In genomic region chr4:135971805-135972555, GRCm38 (mm10) we compare ENCODE assay signal across 8 mouse cellular contexts. TPM values are rescaled to one million over a fixed set of nuclear protein-coding genes. Genes with fewer than 3 reads are reported as not detected.
DNase-seq lines count a peak whose midpoint lies in the region; ATAC-seq and TF ChIP-seq lines count a peak whose summit lies in the region.

No protein-coding gene starts in this region.

- peak; percentile 17; the same call in 1 of the 2 replicates for TF ChIP-seq CTCF in thymus, adult 2 months (IDR thresholded peaks at IDR 0.05; ENCODE audit: borderline replicate concordance, control insufficient read depth, extremely low read depth, insufficient read depth, low read length, poor library complexity)

- peak overlapping the region; percentile 83 for H3K4me3 ChIP-seq in thymus, adult 2 months (ENCODE audit: control insufficient read depth, insufficient read depth, low read length)
- peak overlapping the region; percentile 75 for H3K4me3 ChIP-seq in limb, embryonic 11.5 days (ENCODE audit: low read depth, low read length)

- no peak for TF ChIP-seq POLR2A in thymus, adult 2 months (IDR thresholded peaks at IDR 0.05; ENCODE audit: control insufficient read depth, extremely low read depth, insufficient read depth, low read length, poor library complexity)

- H3K27me3 ChIP-seq in thymus, adult 2 months (ENCODE audit: control insufficient read depth, insufficient read depth, low read length): no peaks in the 10 kb centered on the region
- H3K27me3 ChIP-seq in limb, embryonic 11.5 days (ENCODE audit: control insufficient read depth, insufficient read depth, low read length): no peaks in the 10 kb centered on the region

- ATAC-seq in limb, embryonic 11.5 days (ENCODE audit: insufficient number of reproducible peaks, low FRiP score, low TSS enrichment, low read depth): peak; percentile 65
- peak; percentile 21; the same call in 1 of the 2 replicates for ATAC-seq in neutrophil, adult 5-6 weeks (ENCODE audit: extremely low read depth, insufficient number of reproducible peaks, low FRiP score, poor library complexity, severe bottlenecking)

- 1% methylated on average over 35 of the region's 35 CpGs for WGBS in thymus, adult 2 months
- WGBS in limb, embryonic 11.5 days: under 1% methylated on average over 35 of the region's 35 CpGs

- no peaks in the 10 kb centered on the region for H3K9me3 ChIP-seq in limb, embryonic 11.5 days (ENCODE audit: control insufficient read depth, low read length)

- peaks cover 22% of the 10 kb centered on the region for H3K4me1 ChIP-seq in thymus, adult 2 months (replicated peaks; ENCODE audit: control insufficient read depth, insufficient read depth, low read length)
- H3K4me1 ChIP-seq in limb, embryonic 11.5 days (ENCODE audit: control insufficient read depth, insufficient read depth, low read length): peaks cover 8% of the 10 kb centered on the region

- H3K36me3 ChIP-seq in thymus, adult 2 months (ENCODE audit: control insufficient read depth, insufficient read depth, low read length): peaks cover 32% of the 10 kb centered on the region
- peaks cover 24% of the 10 kb centered on the region for H3K36me3 ChIP-seq in limb, embryonic 11.5 days (ENCODE audit: control insufficient read depth, insufficient read depth, low read length)

- H3K27ac ChIP-seq in thymus, adult 2 months (ENCODE audit: control insufficient read depth, insufficient read depth, low read length): peak overlapping the region; percentile 9; the same call in 1 of the 2 replicates
- no peak overlapping the region for H3K27ac ChIP-seq in limb, embryonic 11.5 days (replicated peaks; ENCODE audit: low read depth, low read length)

- peak overlapping the region; percentile 68 for H3K9ac ChIP-seq in limb, embryonic 11.5 days (ENCODE audit: low read length)

- peak overlapping the region; percentile 90 for H3K4me2 ChIP-seq in limb, embryonic 11.5 days (ENCODE audit: low read depth, severe bottlenecking)

- peak; percentile 56 for DNase-seq in cerebellum, adult 9-10 months
- no peak for DNase-seq in cerebellum, adult 11 months
- DNase-seq in thymus, adult 2 months: peak; percentile 46
- DNase-seq in thymus, adult 18-20 months: no peak
- DNase-seq in limb, embryonic 11.5 days (ENCODE audit: low spot score): no peak
- no peak for DNase-seq in right cerebral cortex, postnatal 10 days (ENCODE audit: low spot score in 2 of 2)
- DNase-seq in gastrocnemius, adult 18-20 months (ENCODE audit: low spot score): no peak

RNA-seq across cellular contexts. Expression of gene Lypla2, which starts 0.4 kb away (rescaled TPM):
- polyA plus RNA-seq in thymus, adult 2 months (2012; rRNA removed): 214 and 224 TPM in 2 replicates
- polyA plus RNA-seq in limb, embryonic 11.5 days (2014; fragmentation: Nextera tagmentation; extraction: Ambion mirVana): 139 TPM in 2 replicates
- 41.0 and 44.9 TPM in 2 replicates for total RNA-seq in neutrophil, adult 5-6 weeks (2017)
- total RNA-seq in gastrocnemius, adult 18-20 months (2021): 10 to 100 TPM; 25.2 to 29.8 TPM

RNA-seq across cellular contexts. Expression of gene Gale, which starts 8.5 kb away (rescaled TPM):
- polyA plus RNA-seq in thymus, adult 2 months (2012; rRNA removed): 37.0 and 38.4 TPM in 2 replicates
- 28.7 and 28.8 TPM in 2 replicates for polyA plus RNA-seq in limb, embryonic 11.5 days (2014; fragmentation: Nextera tagmentation; extraction: Ambion mirVana)
- 8.0 and 10.3 TPM in 2 replicates for total RNA-seq in neutrophil, adult 5-6 weeks (2017)
- total RNA-seq in gastrocnemius, adult 18-20 months (2021): under 1 TPM; 0.73 to 0.97 TPM

RNA-seq across cellular contexts. Expression of gene Pithd1, which starts 15.1 kb away (rescaled TPM):
- polyA plus RNA-seq in thymus, adult 2 months (2012; rRNA removed): 140 and 171 TPM in 2 replicates
- 68.3 and 71.3 TPM in 2 replicates for polyA plus RNA-seq in limb, embryonic 11.5 days (2014; fragmentation: Nextera tagmentation; extraction: Ambion mirVana)
- total RNA-seq in neutrophil, adult 5-6 weeks (2017): 58.7 and 77.3 TPM in 2 replicates
- 10 to 100 TPM; 25.3 to 26.3 TPM for total RNA-seq in gastrocnemius, adult 18-20 months (2021)

RNA-seq across cellular contexts. Expression of gene Hmgcl, which starts 25.7 kb away (rescaled TPM):
- polyA plus RNA-seq in thymus, adult 2 months (2012; rRNA removed): 46.4 and 53.1 TPM in 2 replicates
- 76.4 and 79.7 TPM in 2 replicates for polyA plus RNA-seq in limb, embryonic 11.5 days (2014; fragmentation: Nextera tagmentation; extraction: Ambion mirVana)
- total RNA-seq in neutrophil, adult 5-6 weeks (2017): 97.1 and 111 TPM in 2 replicates
- total RNA-seq in gastrocnemius, adult 18-20 months (2021): 10 to 100 TPM; 38.5 to 40.1 TPM

RNA-seq across cellular contexts. Expression of gene Eloa, which starts 49.6 kb away (rescaled TPM):
- polyA plus RNA-seq in thymus, adult 2 months (2012; rRNA removed): 18.6 and 20.4 TPM in 2 replicates
- 45.8 and 47.3 TPM in 2 replicates for polyA plus RNA-seq in limb, embryonic 11.5 days (2014; fragmentation: Nextera tagmentation; extraction: Ambion mirVana)
- total RNA-seq in neutrophil, adult 5-6 weeks (2017): 73.5 and 78.9 TPM in 2 replicates
- 10 to 100 TPM; 62.0 to 62.3 TPM for total RNA-seq in gastrocnemius, adult 18-20 months (2021)

Comparison
In these comparisons a context has a peak if more than half of its experiments do, and no peak if none do; other contexts are left out.
1. DNase-seq: peak in cerebellum, adult 9-10 months (single experiment) and thymus, adult 2 months (single experiment); none in cerebellum, adult 11 months (single experiment), thymus, adult 18-20 months (0 of 2), limb, embryonic 11.5 days (single experiment), right cerebral cortex, postnatal 10 days (0 of 2) and gastrocnemius, adult 18-20 months (single experiment).